Mouse (Mus musculus): ENCODE results near the gene 5330417H12Rik.
A peak's percentile ranks its signal among the peaks of the same experiment; 100 is the strongest.

The 5330417H12Rik gene

GRCm38 (mm10) chr7:107625781-107626180, 820 bp upstream of the 5330417H12Rik start:
- no peak for DNase-seq (ENCODE audit: low read depth)

- DNase-seq (ENCODE audit: low read depth): no peak
Measured at GRCm38 (mm10) chr7:107624432-107624831, 529 bp downstream of the 5330417H12Rik start.

GRCm38 (mm10) chr7:107620137-107620536, 4.8 kb downstream of the 5330417H12Rik start:
- DNase-seq (ENCODE audit: low read depth): no peak

GRCm38 (mm10) chr7:107619225-107619624, 5.7 kb downstream of the 5330417H12Rik start:
- no peak for DNase-seq (ENCODE audit: low read depth)

- DNase-seq (ENCODE audit: low read depth): no peak
Measured at GRCm38 (mm10) chr7:107618028-107618992, 6.7 kb downstream of the 5330417H12Rik start.

GRCm38 (mm10) chr7:107610880-107611279, 14.1 kb downstream of the 5330417H12Rik start:
- no peak for DNase-seq (ENCODE audit: low read depth)

- DNase-seq (ENCODE audit: low read depth): peak; percentile 44
Measured at GRCm38 (mm10) chr7:107609622-107610255, 15.2 kb downstream of the 5330417H12Rik start.

GRCm38 (mm10) chr7:107607766-107608165, 17.2 kb downstream of the 5330417H12Rik start:
- DNase-seq (ENCODE audit: low read depth): no peak

- DNase-seq (ENCODE audit: low read depth): no peak
Measured at GRCm38 (mm10) chr7:107602913-107603312, 22.0 kb downstream of the 5330417H12Rik start.

GRCm38 (mm10) chr7:107602505-107602904, 22.5 kb downstream of the 5330417H12Rik start:
- no peak for DNase-seq (ENCODE audit: low read depth)

GRCm38 (mm10) chr7:107600651-107601050, 24.3 kb downstream of the 5330417H12Rik start:
- DNase-seq (ENCODE audit: low read depth): no peak

GRCm38 (mm10) chr7:107597956-107598355, 27.0 kb downstream of the 5330417H12Rik start:
- DNase-seq (ENCODE audit: low read depth): no peak

GRCm38 (mm10) chr7:107596753-107597152, 28.2 kb downstream of the 5330417H12Rik start:
- DNase-seq (ENCODE audit: low read depth): no peak

- no peak for DNase-seq (ENCODE audit: low read depth)
Measured at GRCm38 (mm10) chr7:107595426-107595825, 29.5 kb downstream of the 5330417H12Rik start.

- DNase-seq (ENCODE audit: low read depth): peak; percentile 83
Measured at GRCm38 (mm10) chr7:107594857-107595402, 30.0 kb downstream of the 5330417H12Rik start, which contains the start of gene Ppfibp2. Ppfibp2 (plus strand) TSS chr7:107595207.

GRCm38 (mm10) chr7:107594325-107594856, 30.6 kb downstream of the 5330417H12Rik start:
- peak; percentile 70 for DNase-seq (ENCODE audit: low read depth)

- DNase-seq (ENCODE audit: low read depth): peak; percentile 4
Measured at GRCm38 (mm10) chr7:107593904-107594303, 31.1 kb downstream of the 5330417H12Rik start.

GRCm38 (mm10) chr7:107592641-107593040, 32.3 kb downstream of the 5330417H12Rik start:
- DNase-seq (ENCODE audit: low read depth): no peak

- DNase-seq (ENCODE audit: low read depth): no peak
Measured at GRCm38 (mm10) chr7:107574276-107574675, 50.7 kb downstream of the 5330417H12Rik start.
